Mouse (Mus musculus): Measurements from ENCODE around the gene Rbfox3. TPM values are rescaled to one million over a fixed set of nuclear protein-coding genes. Genes with fewer than 3 reads are reported as not detected.

The Rbfox3 gene
- polyA plus RNA-seq, 1 experiment from 2014 or later = 0.76 TPM

GRCm38 (mm10) chr11:118728083-118728551 lies 183.3 kb downstream of the Rbfox3 start:
- H3K9me3 ChIP-seq (ENCODE audit: control insufficient read depth, low read length) = no peaks in the 10 kb centered on the region
- peak overlapping the region; percentile 75; the same call in 1 of the 2 replicates for H3K27ac ChIP-seq (replicated peaks)
- ATAC-seq (ENCODE audit: low FRiP score, low TSS enrichment) = peak; percentile 48; the same call in 1 of the 2 replicates
- H3K9ac ChIP-seq (ENCODE audit: low read length) = no peak overlapping the region
- 23% methylated on average over 8 of the region's 8 CpGs for WGBS
- no peaks in the 10 kb centered on the region for H3K36me3 ChIP-seq (ENCODE audit: control insufficient read depth, insufficient read depth, low read length)
- H3K4me3 ChIP-seq (ENCODE audit: low read depth, low read length) = no peak overlapping the region
- H3K27me3 ChIP-seq (ENCODE audit: control insufficient read depth, insufficient read depth, low read length) = no peaks in the 10 kb centered on the region
- no peak for TF ChIP-seq CTCF (IDR thresholded peaks at IDR 0.05; ENCODE audit: low read depth)
- TF ChIP-seq EP300 (optimal IDR thresholded peaks at IDR 0.05) = no peak
- peak; percentile 25 for DNase-seq (ENCODE audit: low spot score)
- no peak overlapping the region for H3K4me2 ChIP-seq (replicated peaks; ENCODE audit: low read depth)
- H3K4me1 ChIP-seq (replicated peaks; ENCODE audit: control insufficient read depth, insufficient read depth) = 0 out of 2 replicates have a peak, but pooled peaks cover 2% of the 10 kb centered on the region

- no peaks in the 10 kb centered on the region for H3K36me3 ChIP-seq (ENCODE audit: control insufficient read depth, insufficient read depth, low read length)
- TF ChIP-seq CTCF (IDR thresholded peaks at IDR 0.05; ENCODE audit: low read depth) = no peak
- TF ChIP-seq EP300 (optimal IDR thresholded peaks at IDR 0.05) = no peak
- H3K27ac ChIP-seq (replicated peaks) = no peak overlapping the region
- DNase-seq (ENCODE audit: low spot score) = no peak
- 82% methylated on average over 8 of the region's 8 CpGs for WGBS
- H3K9ac ChIP-seq (ENCODE audit: low read length) = no peak overlapping the region
- H3K9me3 ChIP-seq (ENCODE audit: control insufficient read depth, low read length) = no peaks in the 10 kb centered on the region
- no peak for ATAC-seq (ENCODE audit: low FRiP score, low TSS enrichment)
- H3K4me2 ChIP-seq (replicated peaks; ENCODE audit: low read depth) = no peak overlapping the region
- 0 out of 2 replicates have a peak, but pooled peaks cover 2% of the 10 kb centered on the region for H3K4me1 ChIP-seq (replicated peaks; ENCODE audit: control insufficient read depth, insufficient read depth)
- no peak overlapping the region for H3K4me3 ChIP-seq (ENCODE audit: low read depth, low read length)
- H3K27me3 ChIP-seq (ENCODE audit: control insufficient read depth, insufficient read depth, low read length) = no peaks in the 10 kb centered on the region
Observed at GRCm38 (mm10) chr11:118726430-118726829, 185.0 kb downstream of the Rbfox3 start.

GRCm38 (mm10) chr11:118724423-118724822 lies 187.0 kb downstream of the Rbfox3 start:
- Histone ChIP-seq H3K4me3 (ENCODE audit: low read depth, low read length) (no peak overlapping the region), H3K9ac (ENCODE audit: low read length) (no peak overlapping the region), H3K27ac (replicated peaks) (no peak overlapping the region), H3K36me3 (ENCODE audit: control insufficient read depth, insufficient read depth, low read length) (no peaks in the 10 kb centered on the region), H3K4me2 (replicated peaks; ENCODE audit: low read depth) (no peak overlapping the region), H3K9me3 (ENCODE audit: control insufficient read depth, low read length) (no peaks in the 10 kb centered on the region), H3K27me3 (ENCODE audit: control insufficient read depth, insufficient read depth, low read length) (no peaks in the 10 kb centered on the region), H3K4me1 (replicated peaks; ENCODE audit: control insufficient read depth, insufficient read depth) (0 out of 2 replicates have a peak, but pooled peaks cover 2% of the 10 kb centered on the region)
- ATAC-seq (ENCODE audit: low FRiP score, low TSS enrichment) (no peak), DNase-seq (ENCODE audit: low spot score) (no peak)
- 74% methylated on average over 8 of the region's 8 CpGs for WGBS
- TF ChIP-seq CTCF (IDR thresholded peaks at IDR 0.05; ENCODE audit: low read depth) = no peak
- TF ChIP-seq EP300 (optimal IDR thresholded peaks at IDR 0.05) = no peak

GRCm38 (mm10) chr11:118723166-118723565 lies 188.2 kb downstream of the Rbfox3 start:
- Histone ChIP-seq H3K4me2 (replicated peaks; ENCODE audit: low read depth) (no peak overlapping the region), H3K27ac (replicated peaks) (no peak overlapping the region), H3K9me3 (ENCODE audit: control insufficient read depth, low read length) (no peaks in the 10 kb centered on the region), H3K36me3 (ENCODE audit: control insufficient read depth, insufficient read depth, low read length) (no peaks in the 10 kb centered on the region), H3K4me3 (ENCODE audit: low read depth, low read length) (no peak overlapping the region), H3K9ac (ENCODE audit: low read length) (no peak overlapping the region), H3K4me1 (replicated peaks; ENCODE audit: control insufficient read depth, insufficient read depth) (0 out of 2 replicates have a peak, but pooled peaks cover 2% of the 10 kb centered on the region), H3K27me3 (ENCODE audit: control insufficient read depth, insufficient read depth, low read length) (no peaks in the 10 kb centered on the region)
- WGBS = 56% methylated on average over 8 of the region's 8 CpGs
- ATAC-seq (ENCODE audit: low FRiP score, low TSS enrichment) (no peak), DNase-seq (ENCODE audit: low spot score) (no peak)
- TF ChIP-seq CTCF (IDR thresholded peaks at IDR 0.05; ENCODE audit: low read depth) (no peak), EP300 (optimal IDR thresholded peaks at IDR 0.05) (no peak)

- WGBS = 30% methylated on average over 6 of the region's 6 CpGs
- no peaks in the 10 kb centered on the region for H3K27me3 ChIP-seq (ENCODE audit: control insufficient read depth, insufficient read depth, low read length)
- H3K4me1 ChIP-seq (replicated peaks; ENCODE audit: control insufficient read depth, insufficient read depth) = no peaks in the 10 kb centered on the region
- TF ChIP-seq CTCF (IDR thresholded peaks at IDR 0.05; ENCODE audit: low read depth) (no peak), EP300 (optimal IDR thresholded peaks at IDR 0.05) (no peak)
- H3K9ac ChIP-seq (ENCODE audit: low read length) = no peak overlapping the region
- H3K4me3 ChIP-seq (ENCODE audit: low read depth, low read length) = no peak overlapping the region
- no peaks in the 10 kb centered on the region for H3K36me3 ChIP-seq (ENCODE audit: control insufficient read depth, insufficient read depth, low read length)
- H3K27ac ChIP-seq (replicated peaks) = no peak overlapping the region
- H3K9me3 ChIP-seq (ENCODE audit: control insufficient read depth, low read length) = no peaks in the 10 kb centered on the region
- no peak for ATAC-seq (ENCODE audit: low FRiP score, low TSS enrichment)
- no peak for DNase-seq (ENCODE audit: low spot score)
- H3K4me2 ChIP-seq (replicated peaks; ENCODE audit: low read depth) = no peak overlapping the region
Observed at GRCm38 (mm10) chr11:118721898-118722297, 189.5 kb downstream of the Rbfox3 start.

- no peak overlapping the region for H3K9ac ChIP-seq (ENCODE audit: low read length)
- no peaks in the 10 kb centered on the region for H3K27me3 ChIP-seq (ENCODE audit: control insufficient read depth, insufficient read depth, low read length)
- no peaks in the 10 kb centered on the region for H3K36me3 ChIP-seq (ENCODE audit: control insufficient read depth, insufficient read depth, low read length)
- no peak overlapping the region for H3K27ac ChIP-seq (replicated peaks)
- ATAC-seq (ENCODE audit: low FRiP score, low TSS enrichment) (no peak), DNase-seq (ENCODE audit: low spot score) (no peak)
- no peaks in the 10 kb centered on the region for H3K9me3 ChIP-seq (ENCODE audit: control insufficient read depth, low read length)
- WGBS = 74% methylated on average over 26 of the region's 26 CpGs
- H3K4me3 ChIP-seq (ENCODE audit: low read depth, low read length) = no peak overlapping the region
- no peak overlapping the region for H3K4me2 ChIP-seq (replicated peaks; ENCODE audit: low read depth)
- TF ChIP-seq CTCF (IDR thresholded peaks at IDR 0.05; ENCODE audit: low read depth) = no peak
- TF ChIP-seq EP300 (optimal IDR thresholded peaks at IDR 0.05) = no peak
- H3K4me1 ChIP-seq (replicated peaks; ENCODE audit: control insufficient read depth, insufficient read depth) = no peaks in the 10 kb centered on the region
Observed at GRCm38 (mm10) chr11:118714601-118715524, 196.5 kb downstream of the Rbfox3 start.

Measured in stomach, postnatal 0 days (tissue).